Mouse (Mus musculus) hindbrain, embryonic 12.5 days (tissue): Measurements from ENCODE around the gene Prkra. TPM values are rescaled to one million over a fixed set of nuclear protein-coding genes. Genes with fewer than 3 reads are reported as not detected.

Experiments used
- ATAC-seq: fragments of 200-750 bp; cut with Nextera tagmentation; 2 replicates; pipeline ENCODE4 v1.8.0; 2017; ENCODE audit warnings: moderate TSS enrichment; ENCODE audit not compliant: low FRiP score
- H3K27ac ChIP-seq: fragments of 300-500 bp; sonication (generic); 2 replicates; pipeline ENCODE4 v1.5.1; 2016; ENCODE audit warnings: mild to moderate bottlenecking
- H3K27me3 ChIP-seq: fragments of 300-500 bp; sonication (generic); 2 replicates; pipeline ENCODE4 v1.6.1; 2016; ENCODE audit warnings: mild to moderate bottlenecking
- H3K36me3 ChIP-seq: fragments of 300-500 bp; sonication (generic); 2 replicates; pipeline ENCODE4 v1.6.1; 2016; ENCODE audit warnings: mild to moderate bottlenecking
- H3K4me1 ChIP-seq: fragments of 300-500 bp; sonication (generic); 2 replicates; pipeline ENCODE4 v1.6.1; 2016
- H3K4me2 ChIP-seq: fragments of 300-500 bp; sonication (generic); replicated peaks from 2 replicates; pipeline ENCODE4 v1.6.1; 2016; ENCODE audit warnings: mild to moderate bottlenecking
- H3K4me3 ChIP-seq: fragments of 300-500 bp; sonication (generic); 2 replicates; pipeline ENCODE4 v1.5.1; 2016; ENCODE audit warnings: mild to moderate bottlenecking
- H3K9ac ChIP-seq: fragments of 300-500 bp; sonication (generic); 2 replicates; pipeline ENCODE4 v1.6.1; 2016; ENCODE audit warnings: mild to moderate bottlenecking, moderate library complexity
- H3K9me3 ChIP-seq: fragments of 300-500 bp; sonication (generic); replicated peaks from 2 replicates; pipeline ENCODE4 v1.6.1; 2016; ENCODE audit warnings: mild to moderate bottlenecking
- WGBS: fragments of 180-500 bp; shearing (Covaris S2); methylation state at CpG from one replicate; pipeline ENCODE4 v1.1.7; 2016; 5-methylcytosine and 5-hydroxymethylcytosine counted together
- polyA plus RNA-seq: library from polyadenylated mRNA; unstranded; fragments of >200 nt; fragmentation: Nextera tagmentation; extraction: Ambion mirVana; gene quantifications from 2 replicates; pipeline ENCODE4 v1.2.1, GENCODE M21; 2016

Prkra gene
- polyA plus RNA-seq, 1 experiment from 2014 or later, result 96.4 TPM

- no peaks in the 10 kb centered on the region for H3K27me3 ChIP-seq
- ATAC-seq, result no peak
- H3K9ac ChIP-seq, result no peak overlapping the region
- H3K9me3 ChIP-seq, result no peaks in the 10 kb centered on the region
- H3K36me3 ChIP-seq, result no peaks in the 10 kb centered on the region
- H3K4me2 ChIP-seq, result no peak overlapping the region
- no peak overlapping the region for H3K27ac ChIP-seq
- H3K4me1 ChIP-seq, result no peaks in the 10 kb centered on the region
- H3K4me3 ChIP-seq, result no peak overlapping the region
- WGBS, result 90% methylated on average over 3 of the region's 3 CpGs
Observed at GRCm38 (mm10) chr2:76606704-76607103, 41.1 kb downstream of the Prkra start.

GRCm38 (mm10) chr2:76602256-76602655 lies 45.6 kb downstream of the Prkra start:
- WGBS, result 96% methylated on average over 1 of the region's 1 CpGs
- Histone ChIP-seq H3K36me3 (no peaks in the 10 kb centered on the region), H3K9ac (no peak overlapping the region), H3K9me3 (no peaks in the 10 kb centered on the region), H3K27ac (no peak overlapping the region), H3K4me2 (no peak overlapping the region), H3K4me1 (no peaks in the 10 kb centered on the region), H3K4me3 (no peak overlapping the region), H3K27me3 (no peaks in the 10 kb centered on the region)
- no peak for ATAC-seq

- Histone ChIP-seq H3K27me3 (no peaks in the 10 kb centered on the region), H3K27ac (no peak overlapping the region), H3K9me3 (no peaks in the 10 kb centered on the region), H3K4me3 (no peak overlapping the region), H3K36me3 (peaks cover 7% of the 10 kb centered on the region; the same call in 1 of the 2 replicates), H3K4me1 (no peaks in the 10 kb centered on the region), H3K9ac (no peak overlapping the region), H3K4me2 (no peak overlapping the region)
- WGBS, result 78% methylated on average over 5 of the region's 5 CpGs
- no peak for ATAC-seq
Observed at GRCm38 (mm10) chr2:76599214-76599613, 48.6 kb downstream of the Prkra start.

- Histone ChIP-seq H3K27ac (no peak overlapping the region), H3K27me3 (no peaks in the 10 kb centered on the region), H3K9me3 (no peaks in the 10 kb centered on the region), H3K4me2 (no peak overlapping the region), H3K9ac (no peak overlapping the region), H3K4me1 (no peaks in the 10 kb centered on the region), H3K36me3 (peaks cover 7% of the 10 kb centered on the region; the same call in 1 of the 2 replicates), H3K4me3 (no peak overlapping the region)
- ATAC-seq, result no peak
- 85% methylated on average over 11 of the region's 11 CpGs for WGBS
Observed at GRCm38 (mm10) chr2:76597521-76597920, 50.3 kb downstream of the Prkra start.

GRCm38 (mm10) chr2:76592401-76592924 lies 55.4 kb downstream of the Prkra start:
- Histone ChIP-seq H3K4me2 (no peak overlapping the region), H3K9me3 (no peaks in the 10 kb centered on the region), H3K4me1 (no peaks in the 10 kb centered on the region), H3K4me3 (no peak overlapping the region), H3K27ac (no peak overlapping the region), H3K9ac (no peak overlapping the region), H3K36me3 (peaks cover 15% of the 10 kb centered on the region), H3K27me3 (no peaks in the 10 kb centered on the region)
- no peak for ATAC-seq
- WGBS, result 85% methylated on average over 3 of the region's 3 CpGs

GRCm38 (mm10) chr2:76590221-76590620 lies 57.6 kb downstream of the Prkra start:
- Histone ChIP-seq H3K9ac (no peak overlapping the region), H3K4me1 (no peaks in the 10 kb centered on the region), H3K4me3 (no peak overlapping the region), H3K27me3 (no peaks in the 10 kb centered on the region), H3K9me3 (no peaks in the 10 kb centered on the region), H3K4me2 (no peak overlapping the region), H3K27ac (no peak overlapping the region), H3K36me3 (peaks cover 24% of the 10 kb centered on the region)
- 86% methylated on average over 7 of the region's 7 CpGs for WGBS
- ATAC-seq, result no peak

- H3K27me3 ChIP-seq, result no peaks in the 10 kb centered on the region
- 83% methylated on average over 10 of the region's 10 CpGs for WGBS
- no peak overlapping the region for H3K4me3 ChIP-seq
- H3K9ac ChIP-seq, result no peak overlapping the region
- no peaks in the 10 kb centered on the region for H3K9me3 ChIP-seq
- no peak overlapping the region for H3K4me2 ChIP-seq
- no peak overlapping the region for H3K27ac ChIP-seq
- H3K4me1 ChIP-seq, result no peaks in the 10 kb centered on the region
- peaks cover 25% of the 10 kb centered on the region for H3K36me3 ChIP-seq
- ATAC-seq, result no peak
Observed at GRCm38 (mm10) chr2:76586906-76587305, 60.9 kb downstream of the Prkra start.

- H3K4me2 ChIP-seq, result no peak overlapping the region
- no peaks in the 10 kb centered on the region for H3K27me3 ChIP-seq
- H3K27ac ChIP-seq, result no peak overlapping the region
- H3K36me3 ChIP-seq, result peaks cover 19% of the 10 kb centered on the region
- 93% methylated on average over 13 of the region's 13 CpGs for WGBS
- H3K9ac ChIP-seq, result no peak overlapping the region
- no peak for ATAC-seq
- no peaks in the 10 kb centered on the region for H3K9me3 ChIP-seq
- no peak overlapping the region for H3K4me3 ChIP-seq
- no peaks in the 10 kb centered on the region for H3K4me1 ChIP-seq
Observed at GRCm38 (mm10) chr2:76585090-76585489, 62.7 kb downstream of the Prkra start.

Other genes starting within 250 kb of the Prkra start
- 24.0 and 24.5 TPM in 2 replicates for gene Osbpl6, start 241.5 kb downstream of the Prkra start, polyA plus RNA-seq
- gene Pjvk, start 461 bp upstream of the Prkra start, polyA plus RNA-seq, result 0.51 and 0.52 TPM in 2 replicates
- 32.6 and 34.9 TPM in 2 replicates for gene Fkbp7, start 25.1 kb upstream of the Prkra start, polyA plus RNA-seq
- gene Plekha3, start 27.3 kb upstream of the Prkra start, polyA plus RNA-seq, result 16.8 and 18.7 TPM in 2 replicates